Mouse (Mus musculus): ENCODE data around the gene Nsun4. TPM values are rescaled to one million over a fixed set of nuclear protein-coding genes. Genes with fewer than 3 reads are reported as not detected.

Gene Nsun4
- total RNA-seq (2014; rRNA removed): 9.9 and 10.6 TPM in 2 replicates
- 6.8 and 8.2 TPM in 2 replicates for polyA plus RNA-seq (2015; fragmentation: Nextera tagmentation; extraction: Ambion mirVana)

GRCm38 (mm10) chr4:116053399-116053961 lies at the start of gene Nsun4:
Gene Nsun4, minus strand, starts transcription at chr4:116053876.
- ATAC-seq: peak; percentile 98
- peak within 1 kb of the TSS; percentile 83 for H3K27ac ChIP-seq (ENCODE audit: low read depth, low read length)
- H3K4me3 ChIP-seq (ENCODE audit: low read depth, low read length): peak within 1 kb of the TSS; percentile 53
- under 1% methylated on average over 34 of the region's 35 CpGs for WGBS
- DNase-seq: peak; percentile 94
- H3K9ac ChIP-seq: peak within 1 kb of the TSS; percentile 51
- no peaks in the 10 kb centered on the region for H3K9me3 ChIP-seq (ENCODE audit: low read length)
- H3K36me3 ChIP-seq (ENCODE audit: insufficient read depth): no peaks in the 10 kb centered on the region
- no peaks in the 10 kb centered on the region for H3K27me3 ChIP-seq (ENCODE audit: insufficient read depth, low read length)
- TF ChIP-seq CTCF (IDR thresholded peaks at IDR 0.05; ENCODE audit: low read depth): no peak; the same call in 1 of the 2 replicates
- peak within 1 kb of the TSS; percentile 57 for H3K4me2 ChIP-seq (ENCODE audit: low read depth)
- H3K4me1 ChIP-seq (ENCODE audit: insufficient read depth): peaks cover 3% of the 10 kb centered on the region; the same call in 1 of the 2 replicates

DNA sequence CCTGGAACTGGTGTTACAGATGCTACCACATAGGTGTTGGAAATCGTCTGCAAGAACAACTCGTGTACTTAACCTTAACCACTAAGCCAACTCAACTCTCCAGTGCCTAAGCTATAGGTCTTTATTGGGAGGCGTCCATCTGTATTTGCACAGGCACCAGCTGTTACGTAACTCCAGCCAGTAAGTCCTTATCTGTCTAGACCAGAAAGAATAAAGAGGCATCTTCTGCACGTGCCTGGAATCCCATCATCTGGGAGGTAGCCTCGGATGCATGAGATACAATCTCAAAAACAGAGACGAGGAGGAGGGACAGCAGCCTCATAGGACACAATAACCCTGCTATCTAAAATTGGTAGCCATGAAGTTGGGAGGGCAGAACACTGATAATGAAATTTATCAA lies 47.3 kb upstream of the Nsun4 start:
- no peak for TF ChIP-seq CTCF (IDR thresholded peaks at IDR 0.05; ENCODE audit: low read depth)
- WGBS: 85% methylated on average over 7 of the region's 7 CpGs
- Histone ChIP-seq H3K27me3 (ENCODE audit: insufficient read depth, low read length) (no peaks in the 10 kb centered on the region), H3K4me3 (ENCODE audit: low read depth, low read length) (no peak overlapping the region), H3K27ac (ENCODE audit: low read depth, low read length) (no peak overlapping the region), H3K36me3 (ENCODE audit: insufficient read depth) (peaks cover 42% of the 10 kb centered on the region), H3K4me1 (ENCODE audit: insufficient read depth) (no peaks in the 10 kb centered on the region), H3K9me3 (ENCODE audit: low read length) (no peaks in the 10 kb centered on the region), H3K4me2 (ENCODE audit: low read depth) (no peak overlapping the region), H3K9ac (no peak overlapping the region)
- DNase-seq: no peak
- no peak for ATAC-seq

DNA sequence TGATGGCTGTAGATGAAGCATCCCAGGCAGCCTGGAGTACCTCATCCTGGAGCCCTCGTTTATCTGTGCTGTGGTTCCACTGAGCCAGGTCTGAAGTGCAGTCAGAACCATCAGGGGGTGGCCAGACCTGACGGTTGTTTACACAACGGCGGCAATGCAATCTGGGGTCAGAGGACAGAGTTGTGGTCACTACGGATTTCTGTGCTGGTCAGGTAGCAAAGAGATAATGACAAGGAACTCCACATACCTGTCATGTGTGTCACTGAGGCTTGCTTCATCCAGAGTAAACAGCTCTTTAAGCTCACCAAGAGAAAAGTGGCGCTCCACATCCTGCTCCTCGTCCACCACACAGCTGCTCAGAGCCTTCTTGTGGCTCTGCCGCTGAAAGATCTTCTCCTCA lies 43.5 kb upstream of the Nsun4 start:
- no peaks in the 10 kb centered on the region for H3K27me3 ChIP-seq (ENCODE audit: insufficient read depth, low read length)
- H3K9ac ChIP-seq: no peak overlapping the region
- WGBS: 94% methylated on average over 8 of the region's 8 CpGs
- H3K4me3 ChIP-seq (ENCODE audit: low read depth, low read length): no peak overlapping the region
- H3K4me1 ChIP-seq (ENCODE audit: insufficient read depth): no peaks in the 10 kb centered on the region
- no peak overlapping the region for H3K4me2 ChIP-seq (ENCODE audit: low read depth)
- ATAC-seq (no peak), DNase-seq (no peak)
- no peak for TF ChIP-seq CTCF (IDR thresholded peaks at IDR 0.05; ENCODE audit: low read depth)
- peaks cover 77% of the 10 kb centered on the region for H3K36me3 ChIP-seq (ENCODE audit: insufficient read depth)
- no peak overlapping the region for H3K27ac ChIP-seq (ENCODE audit: low read depth, low read length)
- no peaks in the 10 kb centered on the region for H3K9me3 ChIP-seq (ENCODE audit: low read length)

GRCm38 (mm10) chr4:116096291-116096690 lies 42.6 kb upstream of the Nsun4 start:
- Histone ChIP-seq H3K4me2 (ENCODE audit: low read depth) (no peak overlapping the region), H3K27me3 (ENCODE audit: insufficient read depth, low read length) (no peaks in the 10 kb centered on the region), H3K27ac (ENCODE audit: low read depth, low read length) (no peak overlapping the region), H3K4me3 (ENCODE audit: low read depth, low read length) (no peak overlapping the region), H3K4me1 (ENCODE audit: insufficient read depth) (no peaks in the 10 kb centered on the region), H3K9ac (no peak overlapping the region), H3K9me3 (ENCODE audit: low read length) (no peaks in the 10 kb centered on the region), H3K36me3 (ENCODE audit: insufficient read depth) (peaks cover 86% of the 10 kb centered on the region)
- DNase-seq (no peak), ATAC-seq (no peak)
- WGBS: 90% methylated on average over 10 of the region's 10 CpGs
- TF ChIP-seq CTCF (IDR thresholded peaks at IDR 0.05; ENCODE audit: low read depth): no peak

DNA sequence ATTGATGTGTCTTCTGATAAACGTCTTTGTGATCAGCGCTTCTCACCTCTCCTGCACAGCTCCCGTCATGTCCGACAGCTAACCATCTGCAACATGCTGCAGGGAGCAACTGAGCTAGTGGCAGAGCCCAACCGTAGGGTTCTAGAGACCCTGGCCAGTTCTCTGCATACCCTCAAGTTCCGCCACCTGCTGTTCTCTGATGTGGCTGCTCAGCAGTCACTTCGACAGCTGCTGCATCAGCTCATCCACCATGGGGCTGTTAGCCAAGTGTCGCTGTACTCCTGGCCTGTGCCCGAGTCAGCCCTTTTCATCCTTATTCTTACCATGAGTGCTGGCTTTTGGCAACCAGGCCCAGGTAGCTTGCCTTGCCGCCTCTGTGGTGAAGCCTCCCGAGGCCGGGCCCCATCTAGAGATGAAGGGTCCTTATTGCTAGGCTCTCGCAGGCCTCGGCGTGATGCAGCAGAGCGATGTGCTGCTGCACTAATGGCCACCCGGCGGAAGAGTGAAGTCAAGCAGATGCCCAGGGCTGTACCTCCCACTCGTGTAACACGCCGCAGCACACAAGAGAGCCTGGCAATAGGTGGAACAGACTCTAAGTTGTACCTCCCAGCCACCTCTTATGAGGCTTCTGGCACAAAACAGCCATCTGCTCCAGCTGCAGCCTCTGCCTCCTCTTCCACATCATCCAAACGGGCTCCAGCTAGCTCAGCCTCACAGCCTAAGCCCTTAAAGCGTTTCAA lies 35.0 kb upstream of the Nsun4 start:
- DNase-seq: no peak
- no peaks in the 10 kb centered on the region for H3K4me1 ChIP-seq (ENCODE audit: insufficient read depth)
- H3K36me3 ChIP-seq (ENCODE audit: insufficient read depth): peaks cover 77% of the 10 kb centered on the region
- H3K4me2 ChIP-seq (ENCODE audit: low read depth): no peak overlapping the region
- TF ChIP-seq CTCF (IDR thresholded peaks at IDR 0.05; ENCODE audit: low read depth): no peak
- no peak overlapping the region for H3K4me3 ChIP-seq (ENCODE audit: low read depth, low read length)
- no peak overlapping the region for H3K27ac ChIP-seq (ENCODE audit: low read depth, low read length)
- no peaks in the 10 kb centered on the region for H3K9me3 ChIP-seq (ENCODE audit: low read length)
- H3K27me3 ChIP-seq (ENCODE audit: insufficient read depth, low read length): no peaks in the 10 kb centered on the region
- 87% methylated on average over 23 of the region's 23 CpGs for WGBS
- ATAC-seq: no peak
- H3K9ac ChIP-seq: no peak overlapping the region

DNA sequence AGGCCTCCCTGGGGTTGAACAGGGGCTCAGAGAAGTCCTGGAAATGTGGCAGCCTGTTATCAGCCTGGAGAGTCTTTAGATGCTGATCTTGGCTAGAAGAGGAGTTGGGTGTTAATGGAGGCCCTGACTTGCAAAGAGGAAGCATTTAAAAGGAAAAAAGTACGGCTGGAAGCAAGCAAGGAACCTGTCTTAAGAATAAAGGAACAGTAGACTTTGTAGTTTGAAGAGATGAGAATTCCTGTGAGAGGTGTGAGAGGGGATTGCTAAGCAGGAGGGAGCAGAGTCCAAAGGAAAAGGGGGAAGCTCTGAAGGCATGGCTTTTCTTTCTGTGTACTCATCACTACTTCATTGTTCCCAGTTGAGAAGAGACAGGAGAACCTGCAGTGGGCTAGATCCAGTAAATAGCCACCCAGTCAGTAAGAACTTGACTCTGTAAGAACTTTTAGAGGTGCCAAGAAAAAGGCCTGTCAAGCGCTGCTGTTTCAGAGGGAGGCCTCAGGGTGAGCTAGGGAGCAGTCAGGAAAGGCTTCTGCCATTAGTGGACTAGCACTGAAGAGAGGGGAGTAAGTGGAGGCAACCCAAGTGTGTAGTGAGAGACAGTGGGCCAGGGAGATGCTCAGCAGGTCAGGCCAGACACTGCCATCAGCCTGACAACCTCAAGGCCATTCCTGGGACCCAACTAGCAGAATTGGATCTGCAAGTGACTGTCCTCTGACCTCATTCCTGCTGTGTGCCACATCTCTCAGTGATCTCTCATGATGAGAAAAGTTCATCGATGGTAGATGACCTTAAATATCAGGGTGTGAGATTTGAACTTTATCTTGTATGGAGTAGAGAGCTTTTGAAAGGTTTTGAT lies 23.8 kb upstream of the Nsun4 start:
- H3K27ac ChIP-seq (ENCODE audit: low read depth, low read length): peak overlapping the region; percentile 94
- no peak for ATAC-seq
- 59% methylated on average over 3 of the region's 3 CpGs for WGBS

More for the DNA sequence above, 23.8 kb upstream of the Nsun4 start:
- no peak for TF ChIP-seq CTCF (IDR thresholded peaks at IDR 0.05; ENCODE audit: low read depth)
- Histone ChIP-seq H3K4me3 (ENCODE audit: low read depth, low read length) (peak overlapping the region; percentile 82), H3K36me3 (ENCODE audit: insufficient read depth) (peaks cover 26% of the 10 kb centered on the region), H3K9me3 (ENCODE audit: low read length) (no peaks in the 10 kb centered on the region), H3K4me1 (ENCODE audit: insufficient read depth) (peaks cover 23% of the 10 kb centered on the region; the same call in 1 of the 2 replicates), H3K9ac (peak overlapping the region; percentile 85), H3K4me2 (ENCODE audit: low read depth) (peak overlapping the region; percentile 85), H3K27me3 (ENCODE audit: insufficient read depth, low read length) (no peaks in the 10 kb centered on the region)
- no peak for DNase-seq

Data from forebrain, postnatal 0 days (tissue).